Mouse (Mus musculus): ENCODE measurements at regions not wholly inside any gene's neighbourhood (a gene's known extent, or its start where the extent isn't known, plus 50 kb on each side); places are given as distances from the start of the nearest gene placed in this dataset.
"Not testable (repeated sequence)": the region's sequence is repeated elsewhere in the genome, so short reads cannot be mapped to it uniquely, and the experiment has no call there.

DNA sequence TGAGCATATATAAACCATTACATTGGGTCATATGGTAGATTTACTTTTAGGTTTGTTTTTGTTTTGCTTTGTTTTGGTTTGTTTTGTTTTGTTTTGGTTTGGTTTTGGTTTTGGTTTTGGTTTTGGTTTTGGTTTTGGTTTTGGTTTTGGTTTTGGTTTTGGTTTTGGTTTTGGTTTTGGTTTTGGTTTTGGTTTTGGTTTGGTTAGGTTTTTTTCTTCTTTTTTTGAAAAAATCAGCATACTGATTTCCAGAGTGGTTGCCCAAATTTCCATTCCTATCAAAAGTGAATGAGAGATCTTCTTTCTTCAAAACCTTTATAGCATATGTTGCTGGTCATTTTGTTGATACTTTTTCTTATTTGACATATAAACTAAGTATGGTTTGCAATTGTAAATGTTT lies 444.0 kb downstream of the Arl4a start:
- not testable (repeated sequence) for DNase-seq (ENCODE audit: low read depth)

DNA sequence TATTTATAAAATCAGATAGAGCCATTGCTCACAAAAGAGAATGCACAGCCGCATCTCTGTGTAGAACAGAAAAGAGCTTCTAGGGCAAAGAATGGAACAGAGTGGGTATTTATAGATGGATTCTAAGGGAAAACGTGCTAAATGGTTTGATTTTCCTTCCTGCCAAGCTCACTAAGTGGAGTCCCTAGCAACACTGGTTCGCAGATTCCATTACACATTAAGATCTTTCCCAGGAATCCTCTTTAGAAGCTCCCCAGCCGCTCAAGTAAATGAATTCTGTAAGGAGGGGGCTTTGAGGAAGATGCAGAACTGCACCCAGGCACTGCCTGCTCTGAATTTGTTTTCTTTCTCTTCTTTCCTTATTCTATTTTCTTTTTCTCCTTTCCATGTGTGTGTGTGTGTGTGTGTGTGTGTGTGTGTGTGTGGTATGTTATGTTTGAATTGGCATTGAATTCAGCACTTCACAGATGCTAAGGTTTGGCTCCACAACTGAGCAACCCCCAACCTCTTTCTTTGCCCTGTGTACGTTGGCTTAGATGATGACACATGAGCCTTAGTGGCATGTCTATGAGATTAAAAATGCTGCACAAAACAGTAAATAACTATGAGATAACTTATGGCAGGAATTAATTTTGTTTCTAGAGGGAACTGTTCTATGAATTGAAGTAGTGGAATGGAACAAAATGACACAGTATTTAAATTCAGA lies 450.5 kb downstream of the Arl4a start:
- DNase-seq (ENCODE audit: low read depth) = no peak

DNA sequence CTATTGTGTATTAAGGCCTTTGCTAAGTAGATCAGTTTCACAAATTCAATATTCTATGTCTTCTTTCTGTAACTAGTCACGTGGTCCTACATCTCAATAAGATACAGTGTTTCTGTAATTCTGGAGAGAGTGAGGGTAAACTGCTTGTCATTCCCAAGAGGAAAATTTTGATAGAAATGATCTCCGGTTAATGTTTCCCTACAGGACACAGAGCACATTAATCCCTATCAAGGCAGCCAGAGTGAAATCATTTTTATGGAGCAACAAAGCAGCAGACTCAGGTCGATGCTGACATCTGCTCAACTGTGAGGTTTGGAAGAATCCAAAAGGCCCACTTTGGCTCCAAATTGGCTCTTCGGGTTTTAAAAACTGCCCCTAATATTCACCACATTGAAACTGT lies 451.7 kb downstream of the Arl4a start:
- no peak for DNase-seq (ENCODE audit: low read depth)

DNA sequence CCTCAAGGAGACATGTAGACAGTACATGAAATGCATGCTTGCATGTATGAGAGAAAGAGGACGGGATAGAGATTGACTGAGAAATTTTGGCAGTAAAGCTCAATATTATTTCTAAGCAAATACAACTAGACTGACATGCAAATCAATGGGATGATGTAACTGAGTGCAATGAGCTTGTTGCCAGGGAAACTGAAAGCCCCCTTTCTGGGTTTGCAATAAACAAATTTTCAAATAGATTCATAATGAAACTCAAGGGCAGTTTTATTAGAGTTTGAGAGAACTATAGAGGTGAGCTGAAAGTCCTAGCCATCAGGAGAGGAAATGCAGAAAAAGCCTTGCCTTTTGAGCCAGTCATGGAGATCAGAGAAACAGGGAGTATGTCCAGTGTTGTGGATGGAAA lies 460.2 kb downstream of the Arl4a start:
- DNase-seq (ENCODE audit: low read depth) = no peak

DNA sequence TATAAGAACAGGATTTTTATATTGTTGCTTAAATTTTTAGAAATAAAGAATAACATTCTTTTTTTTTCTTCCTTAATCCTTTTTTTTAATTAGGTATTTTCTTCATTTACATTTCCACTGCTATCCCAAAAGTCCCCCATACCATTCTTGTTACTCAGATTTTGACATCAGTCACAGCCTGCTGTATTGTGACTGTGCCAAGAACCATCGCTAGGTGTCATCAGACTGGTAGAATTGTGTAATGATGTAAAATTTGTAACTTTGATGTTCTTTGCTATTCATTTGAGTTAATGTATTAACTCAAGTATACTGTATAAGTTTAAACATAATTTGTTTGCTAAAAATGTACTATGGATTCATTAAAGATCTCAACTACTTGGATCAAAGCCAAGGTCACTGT lies 465.0 kb downstream of the Arl4a start:
- DNase-seq (ENCODE audit: low read depth) = no peak

DNA sequence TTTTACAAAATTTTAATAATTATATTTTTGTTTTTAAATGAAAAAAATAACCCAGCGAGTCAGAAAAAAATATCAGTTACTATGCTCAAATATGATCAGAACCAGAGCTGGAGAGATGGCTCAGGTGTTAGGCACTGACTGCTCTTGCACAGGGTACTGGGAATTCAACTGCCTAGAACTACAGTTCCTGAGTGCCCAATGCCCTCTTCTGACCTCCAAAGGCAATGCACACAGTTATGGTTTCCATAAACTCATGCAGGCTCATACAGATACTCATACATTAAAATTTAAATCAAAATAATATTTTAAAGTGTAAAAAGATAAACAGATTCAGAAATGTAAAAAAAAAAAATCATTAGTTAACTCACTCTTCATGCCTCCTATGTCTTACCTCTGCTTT lies 465.7 kb downstream of the Arl4a start:
- no peak for DNase-seq (ENCODE audit: low read depth)

DNA sequence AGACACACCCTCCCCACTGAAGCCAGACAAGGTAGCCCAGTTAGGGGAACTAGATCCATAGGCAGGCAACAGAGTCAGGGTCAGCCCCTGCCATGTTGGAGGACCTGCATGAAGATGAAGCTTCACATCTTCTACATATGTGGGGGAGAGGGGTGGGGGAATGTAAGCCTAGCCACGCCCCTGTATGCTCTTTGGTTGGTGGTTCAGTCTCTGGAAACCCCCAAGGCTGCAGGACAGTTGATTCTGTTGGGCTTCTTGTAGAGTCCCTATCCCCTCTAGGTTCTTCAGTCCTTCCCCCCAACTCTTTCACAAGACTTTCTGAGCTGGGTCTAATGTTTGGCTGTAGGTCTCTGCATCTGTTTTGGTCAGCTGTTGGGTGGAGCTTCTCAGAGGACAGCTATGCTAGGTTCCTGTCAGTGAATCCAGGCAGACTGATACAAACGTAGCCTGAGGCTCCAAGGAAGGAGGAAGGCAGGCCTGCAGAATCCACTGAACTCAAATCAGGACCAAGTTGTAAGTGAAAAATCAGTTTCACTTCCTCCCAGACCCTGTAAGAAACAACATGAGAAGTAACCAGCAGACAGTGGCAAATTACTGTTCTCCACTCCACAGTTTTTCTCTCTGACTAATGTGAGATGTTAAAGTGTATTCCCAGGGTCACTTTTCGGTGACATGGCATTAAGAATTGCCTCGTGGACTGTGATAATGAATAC lies 476.9 kb downstream of the Arl4a start:
- DNase-seq (ENCODE audit: low read depth) = no peak

DNA sequence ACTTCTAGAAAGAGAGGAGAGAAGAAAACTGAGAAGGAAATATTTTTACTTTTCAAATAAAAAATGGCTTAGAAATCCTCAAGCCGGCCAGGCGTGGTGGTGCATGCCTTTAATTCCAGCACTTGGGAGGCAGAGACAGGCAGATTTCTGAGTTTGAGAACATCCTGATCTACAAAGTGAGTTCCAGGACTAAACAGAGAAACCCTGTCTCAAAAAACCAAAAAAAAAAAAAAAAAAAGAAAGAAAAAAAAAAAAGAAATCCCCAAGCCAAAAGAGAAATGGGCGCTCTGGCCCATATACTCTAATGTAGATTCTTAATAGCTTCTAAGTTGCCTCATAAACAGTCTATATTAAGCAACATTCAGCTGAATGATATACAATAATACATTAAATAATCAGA lies 479.3 kb downstream of the Arl4a start:
- peak; percentile 2 for DNase-seq (ENCODE audit: low read depth)

DNA sequence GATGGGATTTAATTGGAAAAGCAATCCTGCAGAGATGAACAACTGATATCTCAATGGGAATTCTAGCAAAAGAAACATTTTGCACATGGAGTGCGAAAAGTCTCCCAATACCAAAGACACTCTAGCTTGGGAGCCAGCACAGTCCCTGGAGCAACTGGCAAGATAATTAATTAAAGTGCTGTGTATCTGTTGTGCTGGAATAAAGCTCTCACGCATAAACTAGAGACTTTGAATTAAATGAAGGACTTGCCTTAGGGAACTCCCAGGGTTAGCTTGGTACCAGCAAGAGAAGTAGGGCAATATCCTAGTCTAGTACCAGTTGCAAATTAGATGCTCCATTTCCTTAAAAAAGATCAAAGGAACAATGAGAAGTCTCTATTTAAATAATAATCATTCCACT lies 501.5 kb downstream of the Arl4a start:
- DNase-seq (ENCODE audit: low read depth) = no peak

DNA sequence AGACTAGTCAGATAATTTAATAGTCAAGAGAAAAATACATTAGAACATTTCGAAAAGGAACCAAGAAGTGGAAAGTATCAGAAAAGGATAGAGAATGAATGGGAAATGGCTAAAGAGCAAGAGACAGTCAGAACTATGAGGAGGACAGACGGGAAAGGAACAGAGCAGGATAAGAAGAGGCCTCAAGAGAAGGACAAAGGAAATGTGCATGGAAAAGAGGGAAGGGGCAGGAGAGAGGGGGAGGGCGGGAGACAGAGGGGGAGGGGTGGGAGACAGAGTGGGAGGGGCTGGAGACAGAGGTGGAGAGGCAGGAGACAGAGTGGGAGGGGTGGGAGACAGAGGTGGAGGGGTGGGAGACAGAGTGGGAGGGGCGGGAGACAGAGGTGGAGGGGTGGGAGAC lies 509.7 kb downstream of the Arl4a start:
- DNase-seq (ENCODE audit: low read depth) = no peak

DNA sequence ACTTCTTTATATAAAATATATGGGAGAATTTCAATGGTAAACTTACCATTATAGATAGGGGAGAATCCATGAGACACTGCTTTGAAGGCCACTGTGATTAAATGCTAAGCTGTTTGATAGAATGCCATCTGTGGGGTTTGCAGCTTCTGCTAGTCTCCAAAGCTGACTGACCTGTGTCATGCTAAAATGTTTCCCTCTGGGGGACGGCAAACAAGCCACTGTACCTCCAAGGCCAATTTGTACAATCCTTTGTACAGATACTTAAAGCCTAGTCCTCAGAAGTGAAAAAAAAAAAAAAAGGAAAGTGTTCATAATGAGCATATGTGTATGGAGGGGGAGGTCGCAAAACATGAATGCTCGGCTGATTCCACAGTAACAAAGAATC lies 510.6 kb downstream of the Arl4a start:
- DNase-seq (ENCODE audit: low read depth) = no peak

DNA sequence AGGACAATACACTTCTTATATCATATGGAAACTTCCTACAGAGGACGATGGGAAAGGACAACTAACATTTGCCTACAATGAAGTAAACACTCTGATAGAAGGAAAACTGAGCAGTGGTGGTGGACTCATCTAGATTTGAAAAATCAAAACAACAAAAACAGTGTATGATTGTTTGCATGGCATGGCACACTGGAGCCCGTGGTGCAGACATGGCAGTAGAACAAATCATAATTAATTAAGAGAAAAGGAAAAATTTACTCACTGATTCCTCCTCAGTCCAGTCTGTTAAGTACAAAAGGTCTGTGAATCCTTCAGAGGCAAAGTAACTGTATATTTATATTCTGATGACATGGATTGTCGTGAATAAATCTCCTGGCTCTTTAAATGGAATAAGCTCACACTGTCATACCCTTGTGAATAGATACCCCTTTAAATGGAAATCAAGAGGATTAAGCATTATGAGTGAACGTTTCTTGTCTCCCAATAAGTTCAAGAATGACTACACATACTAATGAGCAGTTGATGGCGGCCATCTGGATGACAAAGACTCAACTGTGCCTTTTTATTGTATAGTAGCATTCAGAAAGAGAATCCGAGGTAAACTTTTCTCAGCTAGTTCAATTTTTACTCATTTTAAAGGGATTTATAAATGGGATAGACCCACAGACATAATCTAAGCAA lies 511.1 kb downstream of the Arl4a start:
- DNase-seq (ENCODE audit: low read depth) = no peak

DNA sequence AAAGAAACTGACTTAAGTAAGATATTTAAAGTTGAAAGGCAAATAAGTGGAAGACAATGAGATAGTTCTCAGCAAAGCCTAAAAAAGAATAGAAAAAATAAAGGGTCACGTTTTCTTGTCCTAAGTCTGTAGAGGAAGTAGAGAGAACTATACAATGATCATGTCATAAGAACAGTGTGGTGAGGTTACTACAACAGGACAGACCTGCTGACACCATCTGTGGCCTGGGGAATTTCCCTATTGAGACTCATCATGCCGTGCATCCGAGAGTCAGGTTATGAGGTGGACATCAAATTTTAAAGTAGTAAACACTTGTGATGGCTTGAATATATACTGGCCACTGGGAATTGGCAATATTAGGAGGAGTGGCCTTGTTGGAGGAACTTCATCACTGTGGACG lies 522.1 kb downstream of the Arl4a start:
- no peak for DNase-seq (ENCODE audit: low read depth)

DNA sequence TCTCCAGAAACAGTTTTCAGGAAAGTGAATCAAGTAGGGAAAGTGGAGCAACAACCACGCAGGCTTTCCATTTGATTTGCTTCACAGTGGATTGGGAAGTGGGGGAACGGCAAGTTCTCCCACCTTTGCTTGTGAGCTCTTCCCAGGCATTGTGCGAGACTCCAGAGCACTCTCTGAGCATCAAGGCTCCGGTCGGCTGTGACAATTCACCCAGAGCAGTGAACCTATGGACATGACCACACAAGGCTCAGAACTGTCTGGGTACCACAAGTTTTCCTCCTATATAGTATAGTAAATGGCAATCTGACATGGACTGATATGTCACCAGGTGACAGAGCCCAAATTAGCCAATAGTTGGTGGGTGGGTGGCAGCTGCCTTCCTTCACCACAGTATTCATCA lies 527.0 kb downstream of the Arl4a start:
- DNase-seq (ENCODE audit: low read depth) = no peak

DNA sequence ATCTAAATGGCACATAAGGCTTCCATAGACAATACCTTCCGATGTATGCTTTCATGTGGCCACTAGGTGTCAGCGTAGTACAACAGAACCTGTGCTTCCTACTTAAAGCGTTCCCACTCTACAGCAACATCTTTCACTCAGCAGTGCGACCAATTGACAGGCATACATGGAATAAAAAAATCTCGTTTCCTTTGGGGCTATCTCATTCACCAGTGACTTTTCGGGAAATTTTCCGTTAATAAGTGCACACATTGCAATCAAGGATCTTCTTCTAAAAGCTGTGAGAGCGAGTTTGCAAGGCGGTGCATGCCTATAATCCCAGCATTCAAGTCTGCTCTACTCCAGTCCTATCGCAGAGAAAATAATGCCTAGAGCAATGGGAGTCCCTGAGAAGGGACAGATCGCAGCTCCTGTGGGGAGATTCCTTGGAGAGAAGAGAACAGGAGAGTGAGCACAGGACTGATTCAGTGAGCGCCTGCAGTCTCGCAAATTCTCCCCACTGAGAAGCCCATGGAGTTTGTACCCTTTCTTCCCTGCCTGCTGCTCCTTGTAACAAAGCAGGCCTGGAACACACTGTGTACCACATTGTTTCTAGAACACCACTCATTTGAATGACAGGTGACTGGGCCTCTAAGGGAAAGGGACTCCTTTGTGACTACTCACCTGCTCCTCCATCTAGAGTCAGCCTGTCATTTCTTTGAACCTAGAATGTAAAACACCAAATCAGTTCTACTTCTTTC lies 527.6 kb downstream of the Arl4a start:
- peak; percentile 17 for DNase-seq (ENCODE audit: low read depth)

DNA sequence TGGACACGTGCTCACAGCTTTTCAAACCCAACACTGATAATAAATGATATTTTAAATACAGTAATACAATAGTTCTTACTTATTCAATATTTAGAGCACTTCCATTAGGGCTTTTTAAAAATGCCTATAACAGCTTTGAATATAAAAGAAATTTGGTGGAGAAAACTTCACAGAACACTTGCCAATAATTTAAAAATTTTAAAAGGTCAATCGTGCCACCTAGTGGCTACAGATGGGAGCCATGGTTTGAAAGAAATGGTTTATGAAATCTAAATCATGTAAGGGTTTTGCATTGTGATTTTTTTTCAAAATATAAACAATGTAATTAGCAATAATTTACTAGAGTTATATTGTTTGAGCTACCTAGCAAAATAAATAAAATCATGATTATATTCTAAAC lies 541.6 kb downstream of the Arl4a start:
- DNase-seq (ENCODE audit: low read depth) = no peak

DNA sequence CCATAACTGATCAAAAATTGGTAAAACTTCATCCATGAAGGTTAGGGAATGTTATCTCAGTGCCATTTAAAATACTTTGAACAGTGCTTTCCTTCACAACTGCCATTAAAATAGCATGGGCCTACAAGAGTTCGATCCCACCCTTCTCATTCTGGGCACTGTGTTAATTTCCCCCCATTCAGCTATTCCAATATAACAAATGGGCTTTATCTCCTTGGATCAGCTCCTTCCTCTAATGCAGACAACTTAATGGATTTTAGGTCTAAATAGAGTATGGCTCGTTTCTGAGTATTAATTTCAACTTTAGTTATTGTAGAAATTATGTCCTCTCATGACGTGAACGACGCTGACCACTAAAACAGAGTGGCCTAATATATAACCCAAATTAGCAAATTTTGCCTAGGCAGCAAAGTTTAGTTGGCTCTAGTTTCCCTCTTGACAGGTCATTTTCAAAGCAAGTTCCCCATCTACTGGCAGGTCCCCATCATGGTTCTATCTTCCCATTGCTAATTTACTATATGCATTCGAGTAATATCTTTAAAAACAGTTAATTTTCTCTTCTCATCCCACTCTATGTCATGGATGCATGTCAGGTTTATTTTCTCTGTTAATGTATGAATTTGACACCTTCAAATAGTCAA lies 544.1 kb downstream of the Arl4a start:
- no peak for DNase-seq (ENCODE audit: low read depth)

DNA sequence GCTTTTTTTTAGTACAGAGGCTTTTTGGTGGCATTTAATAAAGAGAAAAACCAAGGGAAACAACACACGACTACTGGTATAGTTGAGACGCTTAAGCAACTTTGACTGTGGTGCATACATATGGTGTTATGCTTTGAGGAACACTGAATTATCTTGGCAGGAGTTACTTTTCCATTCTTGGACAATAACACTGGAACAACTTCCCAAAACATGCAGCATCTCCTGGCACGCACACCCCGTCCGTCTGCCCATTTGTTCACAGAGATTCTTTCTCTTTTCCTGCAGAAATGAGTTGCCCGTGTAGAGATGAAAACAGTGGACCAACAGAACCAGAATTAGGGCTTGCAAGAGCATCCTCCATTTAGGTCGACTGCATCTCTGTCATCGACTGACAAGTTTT lies 544.7 kb downstream of the Arl4a start:
- no peak for DNase-seq (ENCODE audit: low read depth)

DNA sequence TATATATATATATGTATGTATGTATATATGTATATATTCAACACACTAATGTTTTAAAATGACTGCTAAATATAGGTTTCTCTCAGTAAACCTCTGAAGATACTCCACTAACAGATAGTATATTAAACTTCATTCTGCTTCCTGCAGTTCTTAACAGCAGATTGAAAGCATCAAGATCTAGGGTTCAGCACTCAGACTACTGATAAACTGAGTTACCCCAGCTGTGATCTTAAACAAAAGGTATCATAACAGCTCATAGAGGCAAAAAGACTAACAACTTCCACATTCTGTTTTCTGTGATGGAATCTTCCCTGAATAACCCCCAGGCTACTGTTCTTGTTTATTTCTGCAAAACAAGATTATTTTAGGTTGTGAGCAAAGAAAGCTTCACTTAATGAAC lies 564.8 kb downstream of the Arl4a start:
- DNase-seq (ENCODE audit: low read depth) = no peak
